Mouse (Mus musculus) WW6 (cell line): Measurements from ENCODE around the gene Tspan18.

ENCODE experiments used
- DNase-seq: peaks from one replicate; pipeline ENCODE4 v3.0.0-alpha.2; 2013; ENCODE audit warnings: low read depth, low spot score

The Tspan18 gene

DNA sequence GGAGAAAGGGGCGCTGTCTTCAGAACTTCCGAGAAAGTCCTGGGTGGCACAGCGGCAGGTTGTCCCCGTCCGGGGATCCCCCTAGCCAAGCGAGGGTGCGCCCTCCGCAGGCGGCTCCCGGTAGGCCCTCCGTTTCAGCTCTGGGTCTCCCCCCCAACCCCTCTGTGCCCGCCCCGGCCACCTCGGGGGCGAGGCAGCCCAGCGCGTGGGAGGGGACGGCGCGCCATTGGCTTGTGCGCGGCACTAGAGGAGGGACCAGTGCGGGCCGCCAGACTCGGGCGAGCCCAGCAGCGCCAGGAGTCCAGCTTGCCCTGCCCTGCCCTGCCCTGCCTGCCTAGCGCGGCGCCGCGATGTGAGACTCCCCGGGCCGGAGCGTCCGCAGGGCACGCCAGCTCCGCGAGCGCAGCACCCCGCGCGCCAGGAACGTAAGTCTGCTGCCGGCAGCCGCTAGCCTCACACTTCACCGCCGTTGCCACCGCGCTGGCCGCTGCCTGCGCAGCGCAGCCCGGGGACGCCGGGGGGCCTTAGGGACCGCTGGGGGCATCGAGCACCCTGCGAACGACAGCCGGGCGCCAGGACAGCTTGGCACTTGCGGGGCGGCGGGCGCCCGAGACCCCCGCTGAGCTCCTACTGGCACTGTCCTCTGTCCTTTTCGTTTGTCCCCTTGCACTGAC is 146.8 kb downstream of the Tspan18 start, which contains the start of gene Trp53i11:
Gene Trp53i11 (plus strand): TSS at position 226 of the 674 bp plus-strand sequence.
- DNase-seq: no peak

- DNase-seq: no peak
These were observed 151.4 kb downstream of the Tspan18 start for GRCm38 (mm10) chr2:93182859-93183258.

DNA sequence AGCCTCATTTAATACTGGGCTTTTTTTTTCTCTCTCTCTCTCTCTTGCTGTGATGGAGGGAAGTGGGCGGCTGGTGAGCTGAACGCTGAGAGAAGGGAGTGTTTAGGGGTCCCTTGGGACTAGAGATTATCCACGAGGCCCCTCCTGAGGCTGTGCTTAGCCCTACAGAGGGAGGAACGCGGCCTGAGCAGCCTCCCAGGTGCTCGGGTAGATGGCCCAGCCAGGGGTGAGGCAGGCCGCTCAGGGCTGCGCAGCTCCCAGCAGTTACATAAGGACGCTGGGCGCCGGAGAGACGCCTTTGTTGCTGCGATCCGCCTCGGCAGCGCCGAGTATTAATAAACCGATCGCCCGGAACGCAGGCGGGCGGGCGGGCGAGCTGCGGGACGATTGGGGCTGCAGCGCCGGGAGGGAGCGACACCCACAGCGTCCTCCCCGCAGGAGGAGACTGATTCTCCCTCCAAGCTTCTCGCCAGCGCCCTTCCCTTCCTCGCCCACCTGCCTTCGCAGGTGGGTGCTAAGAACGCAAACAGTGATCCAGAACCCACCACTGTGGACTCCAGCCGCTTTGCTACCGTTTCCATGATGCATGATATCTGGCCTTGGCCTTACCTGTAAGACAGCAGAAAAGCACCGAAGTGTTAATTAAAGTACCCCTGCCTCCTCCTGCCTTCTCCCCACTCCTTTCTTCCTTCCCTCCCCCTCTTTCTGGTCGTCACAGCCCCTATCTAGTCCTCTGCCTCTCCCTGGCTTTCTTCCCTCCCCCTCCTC is 154.0 kb downstream of the Tspan18 start:
- no peak for DNase-seq

GRCm38 (mm10) chr2:93179603-93180002 is 154.7 kb downstream of the Tspan18 start:
- DNase-seq: no peak

DNA sequence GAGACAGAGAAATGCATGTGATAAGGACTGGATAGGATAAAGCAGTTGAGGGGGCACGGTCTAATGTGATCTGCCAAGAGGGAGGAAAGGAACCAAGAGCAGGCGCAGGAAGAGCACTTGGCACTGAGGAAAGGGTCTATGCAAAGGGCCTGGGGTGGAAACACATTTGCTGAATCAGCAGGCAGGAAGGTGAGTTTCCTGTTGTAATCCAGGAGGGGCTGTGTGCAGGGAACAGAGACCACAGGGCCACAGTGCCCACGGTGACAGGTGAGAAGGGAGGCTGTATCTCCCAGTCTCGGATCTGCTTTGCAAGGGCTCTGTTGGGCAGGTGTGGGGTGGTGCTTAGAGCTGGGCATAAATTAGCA is 156.0 kb downstream of the Tspan18 start:
- no peak for DNase-seq

- no peak for DNase-seq
These were observed 156.5 kb downstream of the Tspan18 start for GRCm38 (mm10) chr2:93177668-93178312.

GRCm38 (mm10) chr2:93176871-93177667 is 157.2 kb downstream of the Tspan18 start:
- no peak for DNase-seq

GRCm38 (mm10) chr2:93176193-93176798 is 158.0 kb downstream of the Tspan18 start:
- DNase-seq: no peak

DNA sequence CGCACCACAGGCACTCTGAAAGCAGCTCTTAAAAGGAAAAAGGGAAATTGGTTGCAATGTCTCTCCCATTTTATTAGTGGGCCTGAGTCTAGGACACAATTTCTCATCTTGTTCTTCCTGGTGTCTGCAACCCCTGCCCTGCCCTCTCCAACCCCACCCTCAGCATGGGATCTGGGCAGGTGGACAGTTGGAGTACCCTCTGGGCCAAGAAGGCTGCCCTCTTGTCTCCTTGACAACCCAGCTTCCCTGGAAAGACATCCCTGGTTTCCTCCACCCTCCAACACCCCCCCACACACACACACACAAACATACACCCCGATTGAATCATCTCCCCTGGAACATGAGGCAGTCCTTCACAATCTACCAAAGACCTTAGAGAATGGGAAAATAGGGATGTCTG is 158.6 kb downstream of the Tspan18 start:
- DNase-seq: no peak

GRCm38 (mm10) chr2:93175278-93175677 is 159.0 kb downstream of the Tspan18 start:
- DNase-seq: no peak

- DNase-seq: no peak
These were observed 160.1 kb downstream of the Tspan18 start for GRCm38 (mm10) chr2:93174159-93174558.

DNA sequence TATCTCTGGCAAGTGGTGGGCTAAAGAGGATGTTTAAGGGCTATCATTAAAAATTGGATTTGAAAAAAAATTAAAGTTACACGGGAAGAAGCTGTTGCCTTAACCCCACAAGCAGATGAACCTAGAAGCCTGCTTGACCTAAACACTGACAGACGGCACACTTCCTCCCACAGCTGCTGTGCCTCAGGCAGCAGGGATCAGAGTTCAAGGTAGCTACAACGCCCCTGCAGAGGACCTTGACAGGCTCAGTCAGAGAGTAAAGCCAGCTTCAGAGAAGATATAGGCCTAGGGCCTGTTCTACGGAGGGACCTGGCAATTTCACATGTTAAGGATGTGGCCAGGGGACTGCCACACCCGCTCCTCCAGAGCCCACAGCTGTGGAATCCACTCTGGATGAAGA is 161.8 kb downstream of the Tspan18 start:
- DNase-seq: no peak

GRCm38 (mm10) chr2:93171929-93172328 is 162.4 kb downstream of the Tspan18 start:
- DNase-seq: no peak

DNA sequence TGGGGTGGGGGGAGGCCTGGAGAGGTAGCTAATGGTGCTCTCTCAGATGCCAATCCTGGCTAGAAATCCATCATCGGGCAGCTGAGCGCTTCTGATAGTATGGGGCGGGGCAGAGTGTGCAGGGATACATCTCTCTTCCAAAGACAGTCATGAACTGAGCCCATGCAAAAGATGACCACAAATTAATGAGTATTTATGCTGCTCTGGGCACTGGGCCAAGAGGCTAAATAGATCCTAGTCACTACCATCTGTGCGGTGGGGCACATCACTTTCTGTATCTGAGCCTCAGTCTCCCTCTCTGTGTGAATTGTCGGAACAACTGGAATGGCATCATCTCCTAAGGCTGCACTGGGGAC is 163.5 kb downstream of the Tspan18 start:
- DNase-seq: no peak

GRCm38 (mm10) chr2:93170156-93170844 is 164.0 kb downstream of the Tspan18 start:
- no peak for DNase-seq

DNA sequence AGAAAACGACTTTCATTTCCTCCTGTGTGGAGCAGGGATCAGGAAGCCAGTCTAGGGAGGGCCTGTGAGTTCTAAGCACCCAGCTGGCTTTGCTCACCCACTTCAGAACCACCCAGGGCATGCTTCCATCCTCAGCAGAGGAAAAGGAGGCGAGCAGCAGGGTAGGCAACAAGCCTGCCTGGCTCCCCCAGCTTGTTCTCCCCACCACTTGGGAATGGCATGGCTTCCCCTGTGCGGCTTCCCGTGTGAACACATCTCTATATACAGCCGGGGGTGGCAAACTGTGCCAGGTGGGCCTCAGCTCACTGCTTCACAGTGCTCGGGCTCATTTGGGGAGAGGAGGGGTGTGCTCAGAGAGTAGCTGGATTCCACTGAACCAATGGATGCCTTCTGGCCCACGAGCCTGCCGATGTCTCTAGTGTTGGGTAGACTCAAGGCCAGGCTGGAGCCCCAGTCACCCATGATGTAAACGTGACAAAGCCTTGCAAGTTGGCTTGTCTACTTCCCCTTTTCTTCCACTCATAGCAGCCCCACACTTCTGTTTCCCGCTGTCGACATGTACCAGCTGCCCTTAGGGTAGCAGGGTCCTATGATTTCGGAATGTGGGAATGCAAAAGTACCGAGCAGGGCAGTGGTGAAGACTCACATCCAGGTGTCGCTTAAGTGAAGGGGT is 167.4 kb downstream of the Tspan18 start:
- no peak for DNase-seq

GRCm38 (mm10) chr2:93166295-93166694 is 168.0 kb downstream of the Tspan18 start:
- no peak for DNase-seq

- no peak for DNase-seq
These were observed 170.5 kb downstream of the Tspan18 start for GRCm38 (mm10) chr2:93163750-93164335.

DNA sequence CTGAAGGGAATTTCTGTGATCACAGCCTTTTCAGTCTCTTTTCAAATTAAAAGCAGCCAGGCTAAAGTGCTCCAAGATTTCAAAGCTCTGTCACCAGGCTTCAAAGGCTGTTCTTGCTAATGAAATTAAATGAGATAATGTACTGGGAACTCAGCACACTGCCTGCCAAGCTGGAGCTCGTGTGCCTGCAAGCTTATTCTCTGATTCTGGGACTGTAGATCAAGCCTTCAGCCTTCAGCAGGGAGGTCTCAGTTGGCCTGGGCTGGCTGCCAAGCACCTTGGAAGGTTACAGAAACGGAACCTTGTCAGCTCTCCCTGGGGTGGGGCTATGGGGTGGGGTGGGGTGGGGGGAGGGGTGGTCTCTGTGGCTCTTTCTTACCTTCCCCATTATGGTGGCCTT is 171.0 kb downstream of the Tspan18 start:
- DNase-seq: no peak

DNA sequence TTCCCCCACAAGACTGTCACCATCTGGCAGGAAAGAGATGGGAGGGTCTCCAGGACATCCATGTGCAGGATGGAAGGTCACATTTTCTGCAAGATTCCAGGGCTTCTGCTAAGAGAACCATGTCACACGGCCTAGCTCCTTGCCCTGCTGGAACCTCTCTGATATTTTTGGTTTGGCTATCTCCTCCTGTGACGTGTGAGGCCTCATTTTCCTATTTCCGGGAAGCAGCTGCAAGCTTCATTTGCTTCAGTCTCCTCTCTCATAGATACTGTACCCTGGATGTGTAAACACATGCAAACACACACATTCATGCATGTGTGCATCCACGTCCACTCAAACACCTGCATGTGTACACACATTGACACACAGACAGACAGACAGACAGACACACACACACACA is 171.5 kb downstream of the Tspan18 start:
- no peak for DNase-seq
